Mouse (Mus musculus) lung, postnatal 0 days (tissue): ENCODE measurements around the gene Zp1. TPM values are rescaled to one million over a fixed set of nuclear protein-coding genes. Genes with fewer than 3 reads are reported as not detected.

Experiments
- ATAC-seq: fragments of 200-750 bp; cut with Nextera tagmentation; 2 replicates; pipeline ENCODE4 v1.8.0; 2017; ENCODE audit warnings: moderate library complexity
- DNase-seq: peaks from one replicate; pipeline ENCODE4 v3.0.0-alpha.2; 2016; ENCODE audit warnings: low spot score
- H3K27ac ChIP-seq: fragments of 300-500 bp; sonication (generic); 2 replicates; pipeline ENCODE4 v1.5.1; 2014; ENCODE audit warnings: antibody characterized with exemption, mild to moderate bottlenecking, low read length, mixed read lengths
- H3K27me3 ChIP-seq: fragments of 300-500 bp; sonication (generic); replicated peaks from 2 replicates; pipeline ENCODE4 v1.6.1; 2014; ENCODE audit warnings: low read length, mixed read lengths; ENCODE audit not compliant: insufficient read depth
- H3K36me3 ChIP-seq: fragments of 300-500 bp; sonication (generic); 2 replicates; pipeline ENCODE4 v1.6.1; 2014; ENCODE audit warnings: low read length, mixed read lengths; ENCODE audit not compliant: insufficient read depth
- H3K4me1 ChIP-seq: fragments of 300-500 bp; sonication (generic); 2 replicates; pipeline ENCODE4 v1.6.1; 2014; ENCODE audit warnings: antibody characterized with exemption, low read depth, low read length, mixed read lengths; ENCODE audit not compliant: insufficient read depth
- H3K4me2 ChIP-seq: fragments of 300-500 bp; sonication (generic); replicated peaks from 2 replicates; pipeline ENCODE4 v1.6.1; 2014; ENCODE audit warnings: low read depth, mild to moderate bottlenecking, low read length, moderate library complexity, mixed read lengths
- H3K4me3 ChIP-seq: fragments of 300-500 bp; sonication (generic); 2 replicates; pipeline ENCODE4 v1.5.1; 2014; ENCODE audit warnings: low read depth, low read length
- H3K9ac ChIP-seq: fragments of 300-500 bp; sonication (generic); replicated peaks from 2 replicates; pipeline ENCODE4 v1.6.1; 2014; ENCODE audit warnings: low read depth, mild to moderate bottlenecking
- H3K9me3 ChIP-seq: fragments of 300-500 bp; sonication (generic); 2 replicates; pipeline ENCODE4 v1.6.1; 2016; ENCODE audit warnings: low read length, mixed read lengths
- CTCF ChIP-seq: IDR thresholded peaks from 2 replicates; pipeline ENCODE4 v1.5.1; 2016; ENCODE audit warnings: antibody characterized with exemption, mild to moderate bottlenecking
- EP300 ChIP-seq: IDR thresholded peaks from 2 replicates; pipeline ENCODE4 v1.6.1; 2016; ENCODE audit warnings: antibody characterized with exemption, mild to moderate bottlenecking, control low read depth
- WGBS: fragments of 180-500 bp; shearing (Covaris S2); extraction: QIAGEN DNeasy Blood & Tissue Kit; methylation state at CpG from one replicate; pipeline ENCODE4 v1.1.7; 2014; 5-methylcytosine and 5-hydroxymethylcytosine counted together
- polyA plus RNA-seq: library from polyadenylated mRNA; unstranded; fragments of >200 nt; fragmentation: Nextera tagmentation; extraction: Ambion mirVana; gene quantifications from 2 replicates; pipeline ENCODE4 v1.2.1, GENCODE M21; 2015

Gene Zp1
- polyA plus RNA-seq, 1 experiment from 2014 or later = not detected

DNA sequence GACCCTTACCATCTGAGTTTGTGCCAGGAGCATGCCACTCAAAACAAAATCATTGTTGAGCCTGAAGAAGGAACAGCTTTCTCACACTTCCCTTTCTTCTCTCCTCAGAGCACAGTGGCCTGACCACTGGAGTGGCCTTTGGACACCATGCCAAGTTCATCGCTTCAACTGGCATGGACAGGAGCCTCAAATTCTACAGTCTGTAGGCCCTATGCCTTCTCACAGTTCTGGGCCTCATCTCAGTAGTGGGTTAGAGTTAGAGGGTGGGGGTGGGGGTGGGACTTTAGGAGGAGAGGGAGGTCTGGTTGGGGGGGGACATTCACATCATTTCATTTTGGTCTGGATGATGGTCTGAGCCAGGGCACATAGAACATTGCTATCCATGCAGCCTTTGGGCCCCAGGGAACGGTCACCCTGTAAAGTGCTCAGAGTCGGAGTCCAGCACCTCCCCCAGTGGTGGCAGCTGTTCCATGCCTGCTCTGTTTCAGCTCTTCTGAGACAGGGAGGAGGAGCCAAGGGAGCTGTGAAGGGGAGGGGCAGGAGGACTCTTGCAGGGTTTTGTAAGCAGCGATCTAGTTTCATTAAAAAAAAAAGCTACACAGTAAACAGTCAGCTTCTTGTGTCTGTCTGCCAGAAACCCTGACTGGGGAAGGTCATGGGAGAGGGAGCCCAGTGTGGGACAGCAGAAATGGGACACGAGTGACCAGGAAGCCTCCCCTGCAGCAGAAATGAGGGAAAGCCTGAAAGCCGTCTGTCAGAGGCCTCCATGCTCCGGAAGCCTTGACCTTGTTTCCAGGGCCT, 15.3 kb downstream of the Zp1 start:
- Histone ChIP-seq H3K9me3 (no peaks in the 10 kb centered on the region), H3K4me1 (no peaks in the 10 kb centered on the region), H3K4me3 (no peak overlapping the region), H3K9ac (no peak overlapping the region), H3K27me3 (no peaks in the 10 kb centered on the region), H3K4me2 (no peak overlapping the region), H3K36me3 (peaks cover 36% of the 10 kb centered on the region), H3K27ac (peak overlapping the region; percentile 75)
- DNase-seq = peak; percentile 92
- TF ChIP-seq CTCF = peak; percentile 40
- TF ChIP-seq EP300 = peak; percentile 52; the same call in 1 of the 2 replicates
- peak; percentile 84 for ATAC-seq
- WGBS = 40% methylated on average over 7 of the region's 7 CpGs

DNA sequence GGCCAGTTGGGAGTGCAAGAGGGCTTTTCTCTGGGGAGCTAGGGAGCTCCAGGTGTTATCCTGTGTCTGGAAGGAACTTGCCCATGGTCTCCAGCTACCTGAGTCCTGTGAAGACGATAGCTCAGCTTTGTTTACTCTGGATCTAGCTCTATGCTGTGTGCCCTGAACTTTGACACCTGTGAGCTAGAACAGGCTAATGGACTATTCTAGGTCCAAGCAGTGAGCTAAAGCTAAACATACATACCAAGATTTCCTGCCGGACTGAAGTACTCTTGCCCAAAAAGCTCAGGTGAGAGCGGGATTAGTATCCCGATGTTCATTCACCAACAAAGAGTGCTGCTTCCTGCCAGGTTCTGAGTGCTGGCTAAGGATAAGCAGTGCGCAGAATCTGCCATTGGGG, 15.9 kb downstream of the Zp1 start:
- Histone ChIP-seq H3K36me3 (peaks cover 41% of the 10 kb centered on the region), H3K27ac (peak overlapping the region; percentile 47; the same call in 1 of the 2 replicates), H3K9ac (no peak overlapping the region), H3K4me2 (no peak overlapping the region), H3K4me3 (no peak overlapping the region), H3K4me1 (no peaks in the 10 kb centered on the region), H3K27me3 (no peaks in the 10 kb centered on the region), H3K9me3 (no peaks in the 10 kb centered on the region)
- DNase-seq = no peak
- no peak for ATAC-seq
- 69% methylated on average over 5 of the region's 5 CpGs for WGBS
- TF ChIP-seq CTCF (no peak), EP300 (no peak)

DNA sequence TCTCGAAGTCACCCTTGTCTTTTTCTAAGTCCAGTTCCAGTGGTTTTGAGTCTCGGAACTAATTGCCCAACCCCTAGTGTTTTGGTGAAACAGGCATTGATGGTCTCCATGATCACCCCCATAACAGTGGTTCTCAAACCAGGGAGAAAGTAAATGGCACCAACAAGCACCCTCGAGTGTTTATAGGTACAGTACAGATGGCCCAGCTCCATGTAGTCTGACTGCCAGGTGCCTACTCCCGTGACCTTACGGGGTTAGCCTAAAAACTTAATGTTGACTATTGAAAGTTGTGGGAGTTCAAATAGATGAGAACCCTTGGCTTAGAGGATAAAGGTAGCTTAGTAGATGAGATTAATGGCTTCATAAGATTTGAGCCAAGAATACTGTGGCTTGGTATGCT, 19.4 kb downstream of the Zp1 start:
- 80% methylated on average over 5 of the region's 5 CpGs for WGBS
- H3K27ac ChIP-seq = no peak overlapping the region
- ATAC-seq = no peak
- H3K9ac ChIP-seq = no peak overlapping the region
- DNase-seq = no peak
- H3K36me3 ChIP-seq = peaks cover 49% of the 10 kb centered on the region
- H3K9me3 ChIP-seq = no peaks in the 10 kb centered on the region
- no peak overlapping the region for H3K4me3 ChIP-seq
- no peaks in the 10 kb centered on the region for H3K27me3 ChIP-seq
- no peak overlapping the region for H3K4me2 ChIP-seq
- TF ChIP-seq CTCF = no peak
- no peak for TF ChIP-seq EP300
- no peaks in the 10 kb centered on the region; the same call in 1 of the 2 replicates for H3K4me1 ChIP-seq

DNA sequence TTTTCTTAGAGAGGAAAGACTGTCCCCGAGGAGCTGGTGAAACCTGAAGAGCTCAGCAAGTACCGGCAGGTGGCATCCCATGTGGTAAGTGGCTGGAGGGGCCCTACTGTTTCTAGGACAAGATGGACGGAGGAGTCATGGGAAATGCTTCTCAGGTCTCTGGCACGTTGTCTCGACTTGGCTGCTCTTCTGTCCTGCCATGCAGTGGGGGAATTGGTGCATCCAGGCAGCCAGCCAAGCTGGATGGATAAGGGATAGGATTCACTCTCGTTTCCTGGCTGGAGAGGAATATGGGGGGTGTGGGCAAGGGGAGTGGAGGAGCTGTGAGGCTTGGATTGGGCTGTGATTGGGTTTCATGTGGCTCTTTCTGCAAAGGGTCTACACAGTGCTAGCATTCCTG, 20.1 kb downstream of the Zp1 start:
- Histone ChIP-seq H3K27ac (no peak overlapping the region), H3K36me3 (peaks cover 49% of the 10 kb centered on the region), H3K9ac (no peak overlapping the region), H3K9me3 (no peaks in the 10 kb centered on the region), H3K4me1 (no peaks in the 10 kb centered on the region; the same call in 1 of the 2 replicates), H3K27me3 (no peaks in the 10 kb centered on the region), H3K4me3 (no peak overlapping the region), H3K4me2 (no peak overlapping the region)
- no peak for ATAC-seq
- no peak for DNase-seq
- TF ChIP-seq CTCF (no peak), EP300 (no peak)
- 66% methylated on average over 6 of the region's 6 CpGs for WGBS

DNA sequence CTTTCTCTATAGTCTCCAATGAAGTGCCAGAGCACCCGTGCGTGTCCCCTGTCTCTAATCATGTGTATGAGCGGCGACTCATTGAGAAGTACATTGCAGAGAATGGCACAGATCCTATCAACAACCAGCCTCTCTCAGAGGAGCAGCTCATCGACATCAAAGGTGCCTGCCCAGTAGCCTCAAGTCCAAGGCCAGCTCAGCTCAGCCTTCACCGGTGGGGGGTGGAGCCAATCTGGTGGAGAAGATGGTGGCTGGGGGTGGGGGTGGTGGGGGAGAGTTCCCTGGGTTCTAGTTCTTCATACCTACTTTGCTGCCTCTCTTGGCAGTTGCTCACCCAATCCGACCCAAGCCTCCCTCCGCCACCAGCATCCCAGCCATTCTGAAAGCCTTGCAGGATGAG, 22.9 kb downstream of the Zp1 start:
- 83% methylated on average over 8 of the region's 8 CpGs for WGBS
- no peaks in the 10 kb centered on the region; the same call in 1 of the 2 replicates for H3K4me1 ChIP-seq
- no peak overlapping the region for H3K4me2 ChIP-seq
- TF ChIP-seq CTCF (no peak), EP300 (no peak)
- no peaks in the 10 kb centered on the region for H3K9me3 ChIP-seq
- no peak overlapping the region for H3K4me3 ChIP-seq
- no peaks in the 10 kb centered on the region for H3K27me3 ChIP-seq
- 0 out of 2 replicates have a peak overlapping the region, but pooled peaks have one; percentile 26 for H3K9ac ChIP-seq
- ATAC-seq = no peak
- H3K36me3 ChIP-seq = peaks cover 34% of the 10 kb centered on the region
- DNase-seq = no peak
- no peak overlapping the region for H3K27ac ChIP-seq

DNA sequence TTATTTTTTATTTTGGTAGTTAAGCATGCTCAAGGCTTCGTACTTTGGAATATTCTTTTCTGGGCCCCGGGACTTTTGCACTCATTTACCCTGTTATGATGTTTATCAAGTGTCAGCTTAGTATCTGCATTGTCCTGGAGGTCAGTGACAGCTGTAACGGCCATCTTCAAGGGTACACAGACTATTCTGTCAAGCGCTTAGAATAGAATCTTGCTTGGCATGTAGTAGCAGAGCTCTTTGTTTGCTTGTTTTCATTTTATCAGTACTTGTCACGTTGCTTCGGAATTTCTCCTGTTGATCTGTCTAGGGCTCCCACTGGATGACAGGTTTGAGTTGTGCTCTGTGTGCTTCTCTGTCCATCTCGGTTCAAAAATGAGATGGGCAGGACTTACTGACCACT, 23.6 kb downstream of the Zp1 start:
- DNase-seq (no peak), ATAC-seq (no peak)
- WGBS = 55% methylated on average over 7 of the region's 7 CpGs
- H3K4me3 ChIP-seq = no peak overlapping the region
- H3K27ac ChIP-seq = no peak overlapping the region
- TF ChIP-seq CTCF (no peak), EP300 (no peak)
- H3K4me1 ChIP-seq = no peaks in the 10 kb centered on the region; the same call in 1 of the 2 replicates
- H3K4me2 ChIP-seq = peak overlapping the region; percentile 81; the same call in 1 of the 2 replicates
- peaks cover 28% of the 10 kb centered on the region for H3K36me3 ChIP-seq
- H3K9ac ChIP-seq = 0 out of 2 replicates have a peak overlapping the region, but pooled peaks have one; percentile 26
- no peaks in the 10 kb centered on the region for H3K9me3 ChIP-seq
- no peaks in the 10 kb centered on the region for H3K27me3 ChIP-seq
